Mouse (Mus musculus) heart, embryonic 12.5 days (tissue): ENCODE measurements around the gene Rps11. TPM values are rescaled to one million over a fixed set of nuclear protein-coding genes. Genes with fewer than 3 reads are reported as not detected.
A peak's percentile ranks its signal among the peaks of the same experiment; 100 is the strongest.

Experiments
- ATAC-seq: fragments of 200-750 bp; cut with Nextera tagmentation; 2 replicates; pipeline ENCODE4 v1.8.0; 2017; ENCODE audit warnings: moderate TSS enrichment, moderate library complexity; ENCODE audit not compliant: insufficient number of reproducible peaks, low FRiP score
- H3K27ac ChIP-seq: fragments of 300-500 bp; sonication (generic); 2 replicates; pipeline ENCODE4 v1.5.1; 2016; ENCODE audit warnings: mild to moderate bottlenecking, moderate library complexity; ENCODE audit not compliant: poor library complexity, severe bottlenecking
- H3K27me3 ChIP-seq: fragments of 300-500 bp; sonication (generic); replicated peaks from 2 replicates; pipeline ENCODE4 v1.6.1; 2016; ENCODE audit warnings: mild to moderate bottlenecking, moderate library complexity
- H3K36me3 ChIP-seq: fragments of 300-500 bp; sonication (generic); 2 replicates; pipeline ENCODE4 v1.6.1; 2016; ENCODE audit warnings: mild to moderate bottlenecking, moderate library complexity
- H3K4me1 ChIP-seq: fragments of 300-500 bp; sonication (generic); replicated peaks from 2 replicates; pipeline ENCODE4 v1.6.1; 2016; ENCODE audit warnings: mild to moderate bottlenecking
- H3K4me2 ChIP-seq: fragments of 300-500 bp; sonication (generic); 2 replicates; pipeline ENCODE4 v1.6.1; 2016; ENCODE audit warnings: mild to moderate bottlenecking, moderate library complexity
- H3K4me3 ChIP-seq: fragments of 300-500 bp; sonication (generic); 2 replicates; pipeline ENCODE4 v1.5.1; 2016; ENCODE audit warnings: mild to moderate bottlenecking
- H3K9ac ChIP-seq: fragments of 300-500 bp; sonication (generic); 2 replicates; pipeline ENCODE4 v1.6.1; 2016; ENCODE audit warnings: mild to moderate bottlenecking, moderate library complexity
- H3K9me3 ChIP-seq: fragments of 300-500 bp; sonication (generic); replicated peaks from 2 replicates; pipeline ENCODE4 v1.6.1; 2016; ENCODE audit warnings: mild to moderate bottlenecking, moderate library complexity
- WGBS: fragments of 180-500 bp; shearing (Covaris S2); methylation state at CpG from one replicate; pipeline ENCODE4 v1.1.7; 2016; 5-methylcytosine and 5-hydroxymethylcytosine counted together
- polyA plus RNA-seq: library from polyadenylated mRNA; unstranded; fragments of >200 nt; fragmentation: Nextera tagmentation; extraction: Ambion mirVana; gene quantifications from 2 replicates; pipeline ENCODE4 v1.2.1, GENCODE M21; 2016

The Rps11 gene
- polyA plus RNA-seq, 1 experiment from 2014 or later, result 1,022 TPM

DNA sequence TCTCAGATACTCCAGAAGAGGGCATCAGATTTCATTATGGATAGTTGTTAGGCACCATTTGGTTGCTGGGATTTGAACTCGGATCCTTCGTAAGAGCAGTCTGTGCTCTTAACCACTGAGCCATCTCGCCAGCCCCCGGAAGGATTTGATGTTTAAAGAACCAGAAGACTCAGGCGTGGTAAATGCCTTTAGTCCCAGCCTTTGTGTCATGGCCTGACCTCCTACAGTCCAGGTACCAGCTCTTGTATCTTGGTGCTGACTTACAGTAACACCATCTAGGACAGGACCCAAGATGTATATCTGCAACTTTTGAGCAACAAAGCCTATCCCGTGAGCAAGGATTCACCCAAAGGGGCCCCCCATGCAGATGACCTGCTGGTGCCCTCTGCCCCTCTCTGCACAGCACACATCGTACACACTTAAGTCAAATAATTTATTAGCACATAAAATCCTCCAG is 933 bp upstream of the Rps11 start:
- no peak overlapping the region for H3K9ac ChIP-seq
- ATAC-seq, result no peak
- 31% methylated on average over 7 of the region's 7 CpGs for WGBS
- 0 out of 2 replicates have a peak overlapping the region, but pooled peaks have one; percentile 92 for H3K4me3 ChIP-seq
- peak overlapping the region; percentile 54; the same call in 1 of the 2 replicates for H3K4me2 ChIP-seq
- H3K27ac ChIP-seq, result peak overlapping the region; percentile 72; the same call in 1 of the 2 replicates
- H3K9me3 ChIP-seq, result no peaks in the 10 kb centered on the region
- H3K4me1 ChIP-seq, result peaks cover 51% of the 10 kb centered on the region
- H3K27me3 ChIP-seq, result no peaks in the 10 kb centered on the region
- H3K36me3 ChIP-seq, result peaks cover 57% of the 10 kb centered on the region

DNA sequence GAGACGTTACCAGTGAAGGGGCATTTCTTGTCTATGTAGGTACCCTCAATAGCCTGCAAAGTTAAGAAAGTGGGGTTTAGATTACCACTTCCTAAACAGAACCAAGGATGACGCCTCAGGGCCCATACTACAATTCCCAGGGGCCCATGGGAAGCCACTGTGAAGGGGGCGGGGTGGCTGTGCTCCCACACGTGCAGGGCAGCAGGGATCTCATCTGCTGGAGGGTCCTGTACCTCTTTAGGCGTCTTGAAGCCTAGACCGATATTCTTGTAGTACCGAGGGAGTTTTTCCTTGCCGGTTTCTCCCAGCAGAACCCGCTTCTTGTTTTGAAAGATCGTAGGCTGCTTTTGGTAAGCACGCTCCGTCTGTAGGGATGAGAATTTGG is 1.1 kb downstream of the Rps11 start:
- H3K4me3 ChIP-seq, result peak overlapping the region; percentile 92
- H3K27me3 ChIP-seq, result no peaks in the 10 kb centered on the region
- peak overlapping the region; percentile 93 for H3K4me2 ChIP-seq
- H3K4me1 ChIP-seq, result peaks cover 53% of the 10 kb centered on the region
- peaks cover 73% of the 10 kb centered on the region for H3K36me3 ChIP-seq
- peak overlapping the region; percentile 98 for H3K9ac ChIP-seq
- 14% methylated on average over 12 of the region's 12 CpGs for WGBS
- ATAC-seq, result no peak
- no peaks in the 10 kb centered on the region for H3K9me3 ChIP-seq
- H3K27ac ChIP-seq, result 0 out of 2 replicates have a peak overlapping the region, but pooled peaks have one; percentile 82

GRCm38 (mm10) chr7:45122561-45123185 is 1.6 kb downstream of the Rps11 start:
- Histone ChIP-seq H3K9ac (peak overlapping the region; percentile 98), H3K9me3 (no peaks in the 10 kb centered on the region), H3K4me3 (peak overlapping the region; percentile 92), H3K36me3 (peaks cover 73% of the 10 kb centered on the region), H3K27ac (no peak overlapping the region), H3K4me1 (peaks cover 58% of the 10 kb centered on the region), H3K4me2 (peak overlapping the region; percentile 93), H3K27me3 (no peaks in the 10 kb centered on the region)
- 79% methylated on average over 15 of the region's 15 CpGs for WGBS
- no peak for ATAC-seq

- no peak for ATAC-seq
- Histone ChIP-seq H3K36me3 (peaks cover 67% of the 10 kb centered on the region), H3K4me2 (peak overlapping the region; percentile 14; the same call in 1 of the 2 replicates), H3K4me1 (peaks cover 53% of the 10 kb centered on the region), H3K27me3 (no peaks in the 10 kb centered on the region), H3K27ac (peak overlapping the region; percentile 44; the same call in 1 of the 2 replicates), H3K9me3 (no peaks in the 10 kb centered on the region), H3K4me3 (no peak overlapping the region), H3K9ac (peak overlapping the region; percentile 29)
Measured at GRCm38 (mm10) chr7:45121966-45122365, 2.3 kb downstream of the Rps11 start.

- Histone ChIP-seq H3K4me1 (peaks cover 48% of the 10 kb centered on the region), H3K4me3 (no peak overlapping the region), H3K9ac (peak overlapping the region; percentile 29), H3K27ac (peak overlapping the region; percentile 44), H3K4me2 (peak overlapping the region; percentile 14; the same call in 1 of the 2 replicates), H3K9me3 (no peaks in the 10 kb centered on the region), H3K36me3 (peaks cover 62% of the 10 kb centered on the region), H3K27me3 (no peaks in the 10 kb centered on the region)
- no peak for ATAC-seq
- WGBS, result 59% methylated on average over 8 of the region's 8 CpGs
Measured at GRCm38 (mm10) chr7:45121404-45121803, 2.8 kb downstream of the Rps11 start.

GRCm38 (mm10) chr7:45119780-45120709 is 4.2 kb downstream of the Rps11 start:
- no peak for ATAC-seq
- H3K4me1 ChIP-seq, result peaks cover 45% of the 10 kb centered on the region
- H3K9me3 ChIP-seq, result no peaks in the 10 kb centered on the region
- 75% methylated on average over 5 of the region's 5 CpGs for WGBS
- no peak overlapping the region for H3K4me3 ChIP-seq
- H3K36me3 ChIP-seq, result peaks cover 48% of the 10 kb centered on the region
- no peak overlapping the region for H3K4me2 ChIP-seq
- H3K27me3 ChIP-seq, result no peaks in the 10 kb centered on the region
- H3K9ac ChIP-seq, result peak overlapping the region; percentile 29; the same call in 1 of the 2 replicates
- H3K27ac ChIP-seq, result no peak overlapping the region

- H3K4me3 ChIP-seq, result no peak overlapping the region
- H3K4me2 ChIP-seq, result no peak overlapping the region
- 86% methylated on average over 6 of the region's 6 CpGs for WGBS
- ATAC-seq, result no peak
- H3K9ac ChIP-seq, result no peak overlapping the region
- H3K4me1 ChIP-seq, result peaks cover 47% of the 10 kb centered on the region
- H3K36me3 ChIP-seq, result peaks cover 47% of the 10 kb centered on the region
- H3K27ac ChIP-seq, result no peak overlapping the region
- H3K27me3 ChIP-seq, result no peaks in the 10 kb centered on the region
- no peaks in the 10 kb centered on the region for H3K9me3 ChIP-seq
Measured at GRCm38 (mm10) chr7:45118336-45118735, 5.9 kb downstream of the Rps11 start.

- H3K27ac ChIP-seq, result no peak overlapping the region
- H3K4me3 ChIP-seq, result no peak overlapping the region
- ATAC-seq, result no peak
Measured at GRCm38 (mm10) chr7:45117566-45117965, 6.7 kb downstream of the Rps11 start.

GRCm38 (mm10) chr7:45113476-45113875 is 10.8 kb downstream of the Rps11 start:
- 21% methylated on average over 2 of the region's 2 CpGs for WGBS

More at GRCm38 (mm10) chr7:45117566-45117965, 6.7 kb downstream of the Rps11 start:
- H3K4me1 ChIP-seq, result peaks cover 45% of the 10 kb centered on the region
- H3K9ac ChIP-seq, result peak overlapping the region; percentile 2; the same call in 1 of the 2 replicates
- peaks cover 40% of the 10 kb centered on the region for H3K36me3 ChIP-seq
- H3K27me3 ChIP-seq, result no peaks in the 10 kb centered on the region
- 79% methylated on average over 8 of the region's 8 CpGs for WGBS
- no peak overlapping the region for H3K4me2 ChIP-seq
- no peaks in the 10 kb centered on the region for H3K9me3 ChIP-seq

GRCm38 (mm10) chr7:45112529-45112928 is 11.7 kb downstream of the Rps11 start:
- H3K27ac ChIP-seq, result no peak overlapping the region
- H3K4me2 ChIP-seq, result no peak overlapping the region
- no peaks in the 10 kb centered on the region for H3K9me3 ChIP-seq
- no peak overlapping the region for H3K9ac ChIP-seq
- no peaks in the 10 kb centered on the region for H3K36me3 ChIP-seq
- WGBS, result 43% methylated on average over 3 of the region's 3 CpGs
- H3K27me3 ChIP-seq, result no peaks in the 10 kb centered on the region
- no peak overlapping the region for H3K4me3 ChIP-seq
- no peak for ATAC-seq
- H3K4me1 ChIP-seq, result peaks cover 23% of the 10 kb centered on the region

More at GRCm38 (mm10) chr7:45113476-45113875, 10.8 kb downstream of the Rps11 start:
- Histone ChIP-seq H3K4me3 (no peak overlapping the region), H3K36me3 (0 out of 2 replicates have a peak, but pooled peaks cover 3% of the 10 kb centered on the region), H3K9me3 (no peaks in the 10 kb centered on the region), H3K4me1 (peaks cover 32% of the 10 kb centered on the region), H3K9ac (no peak overlapping the region), H3K4me2 (no peak overlapping the region), H3K27me3 (no peaks in the 10 kb centered on the region), H3K27ac (peak overlapping the region; percentile 63)
- ATAC-seq, result no peak

DNA sequence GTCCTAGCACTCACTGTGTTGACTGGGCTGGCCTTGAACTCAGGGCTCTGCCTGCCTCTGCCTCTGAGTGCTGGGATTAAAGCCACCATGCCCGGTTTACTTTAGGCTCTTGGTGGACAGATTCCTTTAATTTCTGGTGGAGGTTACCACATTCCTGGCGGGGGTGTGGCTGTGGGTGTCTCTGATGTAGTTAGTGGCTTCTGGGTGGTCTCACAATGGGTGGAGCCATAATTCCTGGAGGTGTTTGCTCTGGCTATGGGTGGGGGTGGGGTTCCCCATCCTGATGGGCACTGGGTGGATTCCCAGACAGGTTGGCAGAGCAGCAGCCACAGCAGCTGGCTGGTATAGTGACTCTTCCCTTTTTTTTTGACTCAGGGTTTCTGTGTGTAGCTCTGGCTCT is 12.3 kb downstream of the Rps11 start:
- H3K4me1 ChIP-seq, result peaks cover 22% of the 10 kb centered on the region
- H3K27me3 ChIP-seq, result no peaks in the 10 kb centered on the region
- no peak overlapping the region for H3K27ac ChIP-seq
- H3K4me2 ChIP-seq, result no peak overlapping the region
- H3K9me3 ChIP-seq, result no peaks in the 10 kb centered on the region
- WGBS, result 62% methylated on average over 2 of the region's 2 CpGs
- no peak overlapping the region for H3K9ac ChIP-seq
- no peak for ATAC-seq
- no peaks in the 10 kb centered on the region for H3K36me3 ChIP-seq
- no peak overlapping the region for H3K4me3 ChIP-seq
